Mouse (Mus musculus) midbrain, embryonic 16.5 days (tissue): ENCODE data around the gene Cd8b1. TPM values are rescaled to one million over a fixed set of nuclear protein-coding genes. Genes with fewer than 3 reads are reported as not detected.

ENCODE experiments used
- ATAC-seq: fragments of 200-750 bp; cut with Nextera tagmentation; 2 replicates; pipeline ENCODE4 v1.8.0; 2017; ENCODE audit warnings: moderate TSS enrichment
- H3K27ac ChIP-seq: fragments of 300-500 bp; sonication (generic); 2 replicates; pipeline ENCODE4 v1.5.1; 2014; ENCODE audit warnings: mild to moderate bottlenecking, low read length, mixed read lengths
- H3K27me3 ChIP-seq: fragments of 300-500 bp; sonication (generic); 2 replicates; pipeline ENCODE4 v1.6.1; 2014; ENCODE audit warnings: low read depth, low read length, mixed read lengths; ENCODE audit not compliant: control insufficient read depth, insufficient read depth
- H3K36me3 ChIP-seq: fragments of 300-500 bp; sonication (generic); 2 replicates; pipeline ENCODE4 v1.6.1; 2014; ENCODE audit warnings: mild to moderate bottlenecking, low read length, moderate library complexity, mixed read lengths; ENCODE audit not compliant: control insufficient read depth, insufficient read depth
- H3K4me1 ChIP-seq: fragments of 300-500 bp; sonication (generic); 2 replicates; pipeline ENCODE4 v1.6.1; 2014; ENCODE audit warnings: mild to moderate bottlenecking, low read length, mixed read lengths; ENCODE audit not compliant: control insufficient read depth, insufficient read depth
- H3K4me2 ChIP-seq: fragments of 300-500 bp; sonication (generic); 2 replicates; pipeline ENCODE4 v1.6.1; 2014; ENCODE audit warnings: mild to moderate bottlenecking, low read length, mixed read lengths
- H3K4me3 ChIP-seq: fragments of 300-500 bp; sonication (generic); 2 replicates; pipeline ENCODE4 v1.5.1; 2014; ENCODE audit warnings: low read depth, mild to moderate bottlenecking, low read length, moderate library complexity, mixed read lengths
- H3K9ac ChIP-seq: fragments of 300-500 bp; sonication (generic); 2 replicates; pipeline ENCODE4 v1.6.1; 2014; ENCODE audit warnings: low read depth, low read length, mixed read lengths
- H3K9me3 ChIP-seq: fragments of 300-500 bp; sonication (generic); replicated peaks from 2 replicates; pipeline ENCODE4 v1.6.1; 2014; ENCODE audit warnings: mild to moderate bottlenecking, low read length, mixed read lengths; ENCODE audit not compliant: control insufficient read depth, poor library complexity, severe bottlenecking
- WGBS: fragments of 180-500 bp; shearing (Covaris S2); extraction: QIAGEN DNeasy Blood & Tissue Kit; methylation state at CpG from one replicate; pipeline ENCODE4 v1.1.7; 2014; 5-methylcytosine and 5-hydroxymethylcytosine counted together
- polyA plus RNA-seq: library from polyadenylated mRNA; unstranded; fragments of >200 nt; fragmentation: Nextera tagmentation; extraction: Ambion mirVana; gene quantifications from 2 replicates; pipeline ENCODE4 v1.2.1, GENCODE M21; 2015

Cd8b1 gene
- polyA plus RNA-seq, 1 experiment from 2014 or later, result not detected

- Histone ChIP-seq H3K9ac (no peak overlapping the region), H3K4me3 (no peak overlapping the region), H3K27ac (no peak overlapping the region), H3K27me3 (no peaks in the 10 kb centered on the region), H3K4me2 (no peak overlapping the region), H3K9me3 (no peaks in the 10 kb centered on the region), H3K4me1 (no peaks in the 10 kb centered on the region), H3K36me3 (no peaks in the 10 kb centered on the region)
- ATAC-seq, result no peak
- 96% methylated on average over 8 of the region's 8 CpGs for WGBS
These were observed 15.1 kb downstream of the Cd8b1 start for GRCm38 (mm10) chr6:71337666-71338065.

GRCm38 (mm10) chr6:71338941-71339340 lies 16.4 kb downstream of the Cd8b1 start:
- Histone ChIP-seq H3K4me2 (no peak overlapping the region), H3K27me3 (no peaks in the 10 kb centered on the region), H3K27ac (no peak overlapping the region), H3K36me3 (no peaks in the 10 kb centered on the region), H3K4me3 (no peak overlapping the region), H3K9me3 (no peaks in the 10 kb centered on the region), H3K4me1 (no peaks in the 10 kb centered on the region), H3K9ac (no peak overlapping the region)
- no peak for ATAC-seq
- WGBS, result 88% methylated on average over 3 of the region's 3 CpGs

GRCm38 (mm10) chr6:71339351-71339750 lies 16.8 kb downstream of the Cd8b1 start:
- Histone ChIP-seq H3K9me3 (no peaks in the 10 kb centered on the region), H3K4me1 (no peaks in the 10 kb centered on the region), H3K36me3 (no peaks in the 10 kb centered on the region), H3K27me3 (no peaks in the 10 kb centered on the region), H3K4me3 (no peak overlapping the region), H3K27ac (no peak overlapping the region), H3K9ac (no peak overlapping the region), H3K4me2 (no peak overlapping the region)
- no peak for ATAC-seq
- whole genome bisulfite sequencing, result 84% methylated on average over 4 of the region's 4 CpGs

- Histone ChIP-seq H3K4me1 (no peaks in the 10 kb centered on the region), H3K9me3 (no peaks in the 10 kb centered on the region), H3K27me3 (no peaks in the 10 kb centered on the region), H3K4me3 (no peak overlapping the region), H3K4me2 (no peak overlapping the region), H3K36me3 (no peaks in the 10 kb centered on the region), H3K9ac (no peak overlapping the region), H3K27ac (no peak overlapping the region)
- WGBS, result 89% methylated on average over 9 of the region's 9 CpGs
- ATAC-seq, result no peak
These were observed 18.6 kb downstream of the Cd8b1 start for GRCm38 (mm10) chr6:71341179-71341578.

- Histone ChIP-seq H3K9ac (no peak overlapping the region), H3K4me1 (no peaks in the 10 kb centered on the region), H3K9me3 (peaks cover 6% of the 10 kb centered on the region; the same call in 1 of the 2 replicates), H3K27me3 (no peaks in the 10 kb centered on the region), H3K4me2 (no peak overlapping the region), H3K4me3 (no peak overlapping the region), H3K36me3 (no peaks in the 10 kb centered on the region), H3K27ac (no peak overlapping the region)
- WGBS, result 94% methylated on average over 9 of the region's 9 CpGs
- no peak for ATAC-seq
These were observed 25.4 kb downstream of the Cd8b1 start for GRCm38 (mm10) chr6:71348006-71348405.

GRCm38 (mm10) chr6:71351201-71351600 lies 28.6 kb downstream of the Cd8b1 start:
- Histone ChIP-seq H3K9me3 (peaks cover 6% of the 10 kb centered on the region; the same call in 1 of the 2 replicates), H3K27me3 (no peaks in the 10 kb centered on the region), H3K27ac (no peak overlapping the region), H3K4me1 (no peaks in the 10 kb centered on the region), H3K9ac (no peak overlapping the region), H3K4me3 (no peak overlapping the region), H3K36me3 (no peaks in the 10 kb centered on the region), H3K4me2 (no peak overlapping the region)
- 97% methylated on average over 3 of the region's 3 CpGs for WGBS
- ATAC-seq, result no peak

GRCm38 (mm10) chr6:71352201-71352600 lies 29.6 kb downstream of the Cd8b1 start:
- H3K9ac ChIP-seq, result no peak overlapping the region
- no peaks in the 10 kb centered on the region for H3K36me3 ChIP-seq
- no peak for ATAC-seq
- 91% methylated on average over 6 of the region's 6 CpGs for WGBS
- no peak overlapping the region for H3K4me2 ChIP-seq
- no peak overlapping the region for H3K27ac ChIP-seq
- H3K4me3 ChIP-seq, result no peak overlapping the region
- H3K9me3 ChIP-seq, result peaks cover 6% of the 10 kb centered on the region; the same call in 1 of the 2 replicates
- H3K4me1 ChIP-seq, result no peaks in the 10 kb centered on the region
- no peaks in the 10 kb centered on the region for H3K27me3 ChIP-seq

GRCm38 (mm10) chr6:71352866-71353427 lies 30.4 kb downstream of the Cd8b1 start:
- Histone ChIP-seq H3K4me2 (no peak overlapping the region), H3K9me3 (no peaks in the 10 kb centered on the region), H3K9ac (no peak overlapping the region), H3K4me1 (no peaks in the 10 kb centered on the region), H3K27me3 (no peaks in the 10 kb centered on the region), H3K27ac (no peak overlapping the region), H3K4me3 (no peak overlapping the region), H3K36me3 (no peaks in the 10 kb centered on the region)
- ATAC-seq, result no peak
- WGBS, result 89% methylated on average over 10 of the region's 10 CpGs

- H3K4me1 ChIP-seq, result no peaks in the 10 kb centered on the region
- H3K4me2 ChIP-seq, result no peak overlapping the region
- H3K9ac ChIP-seq, result no peak overlapping the region
- H3K9me3 ChIP-seq, result no peaks in the 10 kb centered on the region
- no peak for ATAC-seq
- H3K27me3 ChIP-seq, result no peaks in the 10 kb centered on the region
- no peak overlapping the region for H3K4me3 ChIP-seq
- H3K36me3 ChIP-seq, result no peaks in the 10 kb centered on the region
- H3K27ac ChIP-seq, result no peak overlapping the region
- WGBS, result 69% methylated on average over 2 of the region's 2 CpGs
These were observed 31.1 kb downstream of the Cd8b1 start for GRCm38 (mm10) chr6:71353722-71354121.
